Mouse (Mus musculus): ENCODE measurements at regions not wholly inside any gene's neighbourhood (a gene's known extent, or its start where the extent isn't known, plus 50 kb on each side); places are given as distances from the start of the nearest gene placed in this dataset.
"Not testable (repeated sequence)": the region's sequence is repeated elsewhere in the genome, so short reads cannot be mapped to it uniquely, and the experiment has no call there.

DNA sequence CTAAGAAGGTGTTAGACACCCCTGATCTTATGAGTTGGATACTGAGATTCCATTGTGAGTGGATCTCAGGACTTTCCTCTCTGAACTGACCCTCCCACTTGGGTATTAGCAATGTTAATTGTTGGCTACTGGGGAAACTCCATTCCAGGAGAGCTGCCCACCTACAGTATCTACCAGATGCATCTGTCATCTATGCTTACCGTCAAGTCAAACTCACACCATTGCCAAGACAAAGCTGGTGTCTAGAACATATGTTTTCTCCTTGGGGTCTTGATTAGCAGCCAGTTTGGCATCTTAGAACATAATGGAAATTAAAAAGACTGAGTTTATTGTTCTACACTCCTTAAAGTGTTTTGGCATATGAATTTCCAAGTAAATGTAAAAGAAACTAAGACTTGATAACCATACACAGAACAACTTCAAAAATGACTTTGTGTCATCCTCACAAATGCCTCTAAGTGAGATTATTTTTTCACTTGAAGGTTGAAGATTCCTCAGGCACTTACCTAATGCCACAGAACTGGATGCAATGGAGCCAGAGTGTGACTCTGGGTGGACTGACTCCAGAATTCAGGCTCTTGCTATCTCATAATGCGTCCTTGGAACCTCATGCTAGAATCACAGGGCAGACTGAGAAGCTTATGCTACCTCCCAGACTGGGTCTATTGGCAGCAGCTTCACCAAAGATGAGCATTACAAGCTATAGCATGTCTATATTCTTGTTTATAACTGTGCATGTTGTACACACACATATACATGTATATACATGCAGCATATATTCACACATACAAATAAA, 107.5 kb upstream of the Rnf152 start:
- no peaks in the 10 kb centered on the region for H3K36me3 ChIP-seq (ENCODE audit: control insufficient read depth, insufficient read depth, low read length)
- H3K4me2 ChIP-seq (ENCODE audit: low read depth, low read length, severe bottlenecking), result no peak overlapping the region
- DNase-seq (ENCODE audit: low spot score) (no peak), ATAC-seq (replicated peaks; ENCODE audit: low FRiP score) (no peak)
- no peaks in the 10 kb centered on the region for H3K27me3 ChIP-seq (ENCODE audit: control insufficient read depth, insufficient read depth, low read length)
- no peak overlapping the region for H3K9ac ChIP-seq (ENCODE audit: low read length)
- no peaks in the 10 kb centered on the region for H3K4me1 ChIP-seq (replicated peaks; ENCODE audit: control insufficient read depth, insufficient read depth, low read length)
- 94% methylated on average over 2 of the region's 2 CpGs for WGBS
- no peak overlapping the region for H3K4me3 ChIP-seq (ENCODE audit: low read depth, low read length)
- no peak overlapping the region for H3K27ac ChIP-seq (ENCODE audit: low read depth, low read length)
- H3K9me3 ChIP-seq (ENCODE audit: control insufficient read depth, low read length), result no peaks in the 10 kb centered on the region

DNA sequence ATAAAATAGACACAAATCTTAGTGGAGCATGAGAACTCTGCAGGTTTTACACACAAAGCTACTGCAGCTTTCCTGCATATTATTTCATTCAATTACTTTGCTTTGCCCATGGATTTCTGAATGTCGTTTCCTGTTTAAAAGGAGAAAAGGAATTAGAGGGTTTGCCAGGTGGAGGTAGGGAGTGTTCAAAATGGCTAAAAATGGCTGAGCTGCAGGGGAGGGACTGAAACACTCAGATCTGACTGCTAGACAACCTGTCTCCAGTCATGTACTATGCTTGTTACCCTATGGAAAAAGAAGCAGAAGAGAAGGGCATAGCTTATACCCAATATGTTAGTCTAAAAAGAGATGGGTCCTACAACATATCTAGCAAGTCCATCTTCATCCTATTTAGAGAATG, 106.2 kb upstream of the Rnf152 start:
- DNase-seq (ENCODE audit: low spot score), result no peak
- ATAC-seq (replicated peaks; ENCODE audit: low FRiP score), result no peak

GRCm38 (mm10) chr1:105455783-105456182, 99.3 kb upstream of the Rnf152 start:
- not testable (repeated sequence) for H3K27ac ChIP-seq (ENCODE audit: low read depth, low read length); ATAC-seq (replicated peaks; ENCODE audit: low FRiP score); DNase-seq (ENCODE audit: low spot score); H3K4me2 ChIP-seq (ENCODE audit: low read depth, low read length, severe bottlenecking); H3K9me3 ChIP-seq (ENCODE audit: control insufficient read depth, low read length); H3K9ac ChIP-seq (ENCODE audit: low read length); H3K4me1 ChIP-seq (replicated peaks; ENCODE audit: control insufficient read depth, insufficient read depth, low read length); H3K36me3 ChIP-seq (ENCODE audit: control insufficient read depth, insufficient read depth, low read length); H3K27me3 ChIP-seq (ENCODE audit: control insufficient read depth, insufficient read depth, low read length); H3K4me3 ChIP-seq (ENCODE audit: low read depth, low read length)
- 96% methylated on average over 13 of the region's 13 CpGs for WGBS

More for the DNA sequence above, 106.2 kb upstream of the Rnf152 start:
- 82% methylated on average over 1 of the region's 1 CpGs for WGBS
- Histone ChIP-seq H3K27me3 (ENCODE audit: control insufficient read depth, insufficient read depth, low read length) (no peaks in the 10 kb centered on the region), H3K27ac (ENCODE audit: low read depth, low read length) (no peak overlapping the region), H3K4me3 (ENCODE audit: low read depth, low read length) (no peak overlapping the region), H3K36me3 (ENCODE audit: control insufficient read depth, insufficient read depth, low read length) (no peaks in the 10 kb centered on the region), H3K9me3 (ENCODE audit: control insufficient read depth, low read length) (no peaks in the 10 kb centered on the region), H3K4me1 (replicated peaks; ENCODE audit: control insufficient read depth, insufficient read depth, low read length) (no peaks in the 10 kb centered on the region), H3K9ac (ENCODE audit: low read length) (no peak overlapping the region), H3K4me2 (ENCODE audit: low read depth, low read length, severe bottlenecking) (no peak overlapping the region)

- H3K4me3 ChIP-seq (ENCODE audit: low read depth, low read length), result no peak overlapping the region
- no peak overlapping the region for H3K27ac ChIP-seq (ENCODE audit: low read depth, low read length)
- H3K36me3 ChIP-seq (ENCODE audit: control insufficient read depth, insufficient read depth, low read length), result no peaks in the 10 kb centered on the region
- H3K4me2 ChIP-seq (ENCODE audit: low read depth, low read length, severe bottlenecking), result no peak overlapping the region
- H3K4me1 ChIP-seq (replicated peaks; ENCODE audit: control insufficient read depth, insufficient read depth, low read length), result no peaks in the 10 kb centered on the region
- WGBS, result 78% methylated on average over 1 of the region's 1 CpGs
- H3K9ac ChIP-seq (ENCODE audit: low read length), result no peak overlapping the region
- ATAC-seq (replicated peaks; ENCODE audit: low FRiP score) (no peak), DNase-seq (ENCODE audit: low spot score) (no peak)
- no peaks in the 10 kb centered on the region for H3K27me3 ChIP-seq (ENCODE audit: control insufficient read depth, insufficient read depth, low read length)
- H3K9me3 ChIP-seq (ENCODE audit: control insufficient read depth, low read length), result no peaks in the 10 kb centered on the region
Observed at GRCm38 (mm10) chr1:105454687-105455086, 98.2 kb upstream of the Rnf152 start.

- no peaks in the 10 kb centered on the region for H3K27me3 ChIP-seq (ENCODE audit: control insufficient read depth, insufficient read depth, low read length)
- H3K9ac ChIP-seq (ENCODE audit: low read length), result no peak overlapping the region
- ATAC-seq (replicated peaks; ENCODE audit: low FRiP score) (no peak), DNase-seq (ENCODE audit: low spot score) (no peak)
- no peaks in the 10 kb centered on the region for H3K4me1 ChIP-seq (replicated peaks; ENCODE audit: control insufficient read depth, insufficient read depth, low read length)
- H3K9me3 ChIP-seq (ENCODE audit: control insufficient read depth, low read length), result no peaks in the 10 kb centered on the region
- no peak overlapping the region for H3K4me2 ChIP-seq (ENCODE audit: low read depth, low read length, severe bottlenecking)
- H3K36me3 ChIP-seq (ENCODE audit: control insufficient read depth, insufficient read depth, low read length), result no peaks in the 10 kb centered on the region
- 84% methylated on average over 1 of the region's 1 CpGs for WGBS
- no peak overlapping the region for H3K27ac ChIP-seq (ENCODE audit: low read depth, low read length)
- H3K4me3 ChIP-seq (ENCODE audit: low read depth, low read length), result no peak overlapping the region
Observed at GRCm38 (mm10) chr1:105446212-105446611, 89.7 kb upstream of the Rnf152 start.

- DNase-seq (ENCODE audit: low spot score) (no peak), ATAC-seq (replicated peaks; ENCODE audit: low FRiP score) (no peak)
- no peak overlapping the region for H3K27ac ChIP-seq (ENCODE audit: low read depth, low read length)
- no peak overlapping the region for H3K4me2 ChIP-seq (ENCODE audit: low read depth, low read length, severe bottlenecking)
- no peaks in the 10 kb centered on the region for H3K9me3 ChIP-seq (ENCODE audit: control insufficient read depth, low read length)
- 89% methylated on average over 5 of the region's 5 CpGs for WGBS
- no peaks in the 10 kb centered on the region for H3K36me3 ChIP-seq (ENCODE audit: control insufficient read depth, insufficient read depth, low read length)
- H3K9ac ChIP-seq (ENCODE audit: low read length), result no peak overlapping the region
- H3K27me3 ChIP-seq (ENCODE audit: control insufficient read depth, insufficient read depth, low read length), result no peaks in the 10 kb centered on the region
- no peaks in the 10 kb centered on the region for H3K4me1 ChIP-seq (replicated peaks; ENCODE audit: control insufficient read depth, insufficient read depth, low read length)
- no peak overlapping the region for H3K4me3 ChIP-seq (ENCODE audit: low read depth, low read length)
Observed at GRCm38 (mm10) chr1:105443546-105443945, 87.0 kb upstream of the Rnf152 start.

- no peaks in the 10 kb centered on the region for H3K27me3 ChIP-seq (ENCODE audit: control insufficient read depth, insufficient read depth, low read length)
- no peak for ATAC-seq (replicated peaks; ENCODE audit: low FRiP score)
Observed at GRCm38 (mm10) chr1:105440296-105440695, 83.8 kb upstream of the Rnf152 start.

DNA sequence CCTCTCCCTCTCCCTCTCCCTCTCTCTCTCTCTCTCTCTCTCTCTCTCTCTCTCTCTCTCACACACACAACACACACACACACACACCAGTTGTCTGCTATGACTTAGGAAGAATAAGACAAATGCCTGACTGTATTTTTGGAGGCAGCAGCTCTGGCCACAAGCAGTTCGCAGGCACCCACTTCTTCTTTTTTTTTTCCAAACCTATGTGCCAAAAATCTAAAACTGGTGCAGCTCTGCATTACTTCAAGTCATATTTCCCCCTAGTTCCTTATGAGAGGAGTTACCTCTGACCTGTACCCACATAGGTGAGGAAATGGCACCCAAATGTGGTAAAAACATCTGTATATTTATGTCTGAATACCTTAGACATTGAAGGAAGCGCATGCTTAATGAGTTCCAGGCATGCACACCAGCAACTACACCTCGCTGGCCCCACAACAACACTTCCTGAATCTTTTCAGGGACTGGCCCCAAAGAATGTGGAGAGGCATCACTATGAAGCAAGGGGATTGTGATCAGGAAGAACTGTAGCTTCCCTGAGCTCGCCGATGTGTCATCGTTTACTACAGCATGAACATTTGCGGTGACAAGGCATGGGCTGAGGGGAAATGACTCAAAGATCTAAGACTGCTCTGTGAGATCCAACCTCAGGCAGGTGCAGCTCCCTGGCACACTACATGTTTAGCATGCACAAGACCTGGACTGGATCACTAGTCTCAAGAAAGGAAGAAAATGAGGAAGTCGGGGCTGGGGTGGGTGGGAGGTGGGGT, 78.3 kb upstream of the Rnf152 start:
- H3K4me2 ChIP-seq (ENCODE audit: low read depth, low read length, severe bottlenecking), result no peak overlapping the region
- no peaks in the 10 kb centered on the region for H3K9me3 ChIP-seq (ENCODE audit: control insufficient read depth, low read length)
- no peaks in the 10 kb centered on the region for H3K36me3 ChIP-seq (ENCODE audit: control insufficient read depth, insufficient read depth, low read length)
- H3K27ac ChIP-seq (ENCODE audit: low read depth, low read length), result no peak overlapping the region
- no peak overlapping the region for H3K4me3 ChIP-seq (ENCODE audit: low read depth, low read length)
- DNase-seq (ENCODE audit: low spot score) (no peak), ATAC-seq (replicated peaks; ENCODE audit: low FRiP score) (no peak)
- H3K9ac ChIP-seq (ENCODE audit: low read length), result no peak overlapping the region
- no peaks in the 10 kb centered on the region for H3K27me3 ChIP-seq (ENCODE audit: control insufficient read depth, insufficient read depth, low read length)
- no peaks in the 10 kb centered on the region for H3K4me1 ChIP-seq (replicated peaks; ENCODE audit: control insufficient read depth, insufficient read depth, low read length)
- WGBS, result 78% methylated on average over 8 of the region's 8 CpGs

More at GRCm38 (mm10) chr1:105440296-105440695, 83.8 kb upstream of the Rnf152 start:
- Histone ChIP-seq H3K4me2 (ENCODE audit: low read depth, low read length, severe bottlenecking) (no peak overlapping the region), H3K36me3 (ENCODE audit: control insufficient read depth, insufficient read depth, low read length) (no peaks in the 10 kb centered on the region), H3K9me3 (ENCODE audit: control insufficient read depth, low read length) (no peaks in the 10 kb centered on the region), H3K9ac (ENCODE audit: low read length) (no peak overlapping the region), H3K27ac (ENCODE audit: low read depth, low read length) (no peak overlapping the region), H3K4me3 (ENCODE audit: low read depth, low read length) (no peak overlapping the region), H3K4me1 (replicated peaks; ENCODE audit: control insufficient read depth, insufficient read depth, low read length) (no peaks in the 10 kb centered on the region)
- DNase-seq (ENCODE audit: low spot score), result no peak
- WGBS, result 66% methylated on average over 3 of the region's 3 CpGs
